Mouse (Mus musculus) CD8-positive naive resting alpha-beta T cell, adult 2 months (primary cell): ENCODE data around the gene Olfr211.
"Not testable (repeated sequence)": the region's sequence is repeated elsewhere in the genome, so short reads cannot be mapped to it uniquely, and the experiment has no call there.

Source experiments
- DNase-seq, 2 experiments: peaks; one replicate each; pipeline ENCODE4 v3.0.0; 2022; ENCODE audit warnings: low read depth in 2 of 2, low spot score in 2 of 2

Olfr211 gene

GRCm38 (mm10) chr6:116488791-116489190, at the start of gene Olfr211:
Olfr211 (plus strand) TSS chr6:116489091.
- DNase-seq, result no peak

- DNase-seq, result no peak
Measured at GRCm38 (mm10) chr6:116439531-116439930, 49.4 kb upstream of the Olfr211 start.

- DNase-seq, result no peak
Measured at GRCm38 (mm10) chr6:116440447-116440846, 48.4 kb upstream of the Olfr211 start.

- no peak for DNase-seq
Measured at GRCm38 (mm10) chr6:116440849-116441248, 48.0 kb upstream of the Olfr211 start.

- DNase-seq, result no peak
Measured at GRCm38 (mm10) chr6:116455781-116456180, 33.1 kb upstream of the Olfr211 start.

GRCm38 (mm10) chr6:116456482-116456881, 32.4 kb upstream of the Olfr211 start:
- DNase-seq, result no peak

GRCm38 (mm10) chr6:116458728-116459127, 30.2 kb upstream of the Olfr211 start:
- DNase-seq, result no peak

- no peak for DNase-seq
Measured at GRCm38 (mm10) chr6:116459232-116459631, 29.7 kb upstream of the Olfr211 start.

GRCm38 (mm10) chr6:116460544-116461283, 28.2 kb upstream of the Olfr211 start, which contains the start of gene Alox5:
Alox5 (minus strand) TSS chr6:116461178.
- no peak for DNase-seq

- no peak for DNase-seq
Measured at GRCm38 (mm10) chr6:116468081-116468480, 20.8 kb upstream of the Olfr211 start.

GRCm38 (mm10) chr6:116485081-116485480, 3.8 kb upstream of the Olfr211 start:
- no peak for DNase-seq

GRCm38 (mm10) chr6:116486833-116487232, 2.1 kb upstream of the Olfr211 start:
- no peak for DNase-seq

GRCm38 (mm10) chr6:116493742-116494141, 4.9 kb downstream of the Olfr211 start:
- DNase-seq, result no peak

- no peak for DNase-seq
Measured at GRCm38 (mm10) chr6:116495960-116496359, 7.1 kb downstream of the Olfr211 start.

- DNase-seq, result not testable (repeated sequence)
Measured at GRCm38 (mm10) chr6:116506302-116507003, 17.6 kb downstream of the Olfr211 start, which contains the start of gene Olfr212. Olfr212 (plus strand) TSS chr6:116506516.

GRCm38 (mm10) chr6:116514832-116515231, 25.9 kb downstream of the Olfr211 start:
- no peak for DNase-seq

- DNase-seq, result no peak
Measured at GRCm38 (mm10) chr6:116538156-116538555, 49.3 kb downstream of the Olfr211 start, which contains the start of gene Olfr213. Olfr213 (plus strand) TSS chr6:116538456.

- DNase-seq, result no peak
Measured at GRCm38 (mm10) chr6:116542500-116542899, 53.6 kb downstream of the Olfr211 start.
